Mouse (Mus musculus) right cerebral cortex, adult 2 months (tissue): ENCODE measurements around the gene Amz1.

Experiments
- DNase-seq, 2 experiments: peaks; one replicate each; pipeline ENCODE4 v3.0.0; 2021 to 2022; ENCODE audit warnings: low spot score in 2 of 2

Gene Amz1

GRCm38 (mm10) chr5:140801782-140802181 is 77.9 kb downstream of the Amz1 start:
- no peak for DNase-seq

DNA sequence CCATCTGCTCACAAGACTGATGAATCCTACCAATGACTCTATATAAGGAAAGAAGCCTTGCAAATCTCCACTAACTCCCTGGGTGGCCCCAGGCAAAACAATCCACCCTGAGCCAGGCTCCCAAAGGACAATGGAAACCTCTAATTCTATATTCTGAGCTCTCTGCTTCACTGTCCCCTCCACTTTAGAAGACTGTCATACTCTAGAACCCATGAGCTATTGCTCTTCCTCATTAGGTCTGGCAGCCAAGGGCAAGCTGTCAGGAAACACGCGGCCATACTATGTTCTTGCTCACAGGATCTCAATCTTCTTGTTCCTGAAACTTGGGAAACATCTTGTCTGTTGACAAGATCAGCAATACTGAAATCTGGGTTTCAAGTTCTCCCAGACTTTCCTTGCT is 82.3 kb downstream of the Amz1 start:
- DNase-seq: no peak

- DNase-seq: no peak
Measured at GRCm38 (mm10) chr5:140806939-140807338, 83.0 kb downstream of the Amz1 start.
